Mouse (Mus musculus): ENCODE data around the gene Sult6b2.

Gene Sult6b2

GRCm38 (mm10) chr6:142804402-142804801 is at the start of gene Sult6b2:
Gene Sult6b2, minus strand, starts transcription at chr6:142804502.
- no peak for DNase-seq

- DNase-seq: no peak
Observed at GRCm38 (mm10) chr6:142852419-142853377, 48.4 kb upstream of the Sult6b2 start.

DNA sequence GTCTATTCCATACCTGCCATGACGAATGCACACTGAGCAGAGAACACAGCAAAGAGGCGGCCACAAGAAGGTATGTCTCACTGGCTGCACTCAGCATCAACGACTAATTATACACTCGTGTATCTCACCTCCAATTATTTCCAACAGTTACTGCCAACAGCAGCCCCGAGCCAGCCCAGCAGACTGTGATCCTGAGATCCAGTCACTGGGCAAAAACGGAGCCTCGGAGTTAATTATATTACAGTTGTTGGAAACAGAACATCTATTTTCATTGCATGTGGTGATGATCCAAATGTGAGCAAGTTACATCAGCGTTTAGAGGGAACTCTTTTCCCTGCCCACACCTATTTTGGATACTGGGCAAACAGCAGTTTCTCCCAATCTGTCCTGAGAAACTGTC is 46.1 kb upstream of the Sult6b2 start:
- DNase-seq: no peak

DNA sequence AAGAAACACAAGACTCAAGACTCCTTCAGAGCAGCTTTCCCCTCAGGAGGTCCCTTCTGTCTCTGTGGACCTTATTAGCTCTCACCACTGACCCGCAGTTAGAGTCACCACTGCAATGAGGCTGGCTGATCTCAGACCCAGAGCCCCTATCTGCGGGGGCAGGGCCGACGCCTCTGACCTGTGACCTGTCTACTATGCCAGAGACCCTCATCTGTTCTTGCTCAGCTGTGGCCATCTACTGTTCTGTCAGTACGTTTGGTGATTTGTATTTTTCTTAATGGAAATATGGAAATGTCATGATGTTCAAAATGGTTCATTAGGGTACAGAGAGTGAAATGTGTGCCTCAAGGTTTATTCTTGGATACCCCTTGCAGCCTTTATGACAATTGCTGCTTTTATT is 45.0 kb upstream of the Sult6b2 start:
- DNase-seq: no peak

DNA sequence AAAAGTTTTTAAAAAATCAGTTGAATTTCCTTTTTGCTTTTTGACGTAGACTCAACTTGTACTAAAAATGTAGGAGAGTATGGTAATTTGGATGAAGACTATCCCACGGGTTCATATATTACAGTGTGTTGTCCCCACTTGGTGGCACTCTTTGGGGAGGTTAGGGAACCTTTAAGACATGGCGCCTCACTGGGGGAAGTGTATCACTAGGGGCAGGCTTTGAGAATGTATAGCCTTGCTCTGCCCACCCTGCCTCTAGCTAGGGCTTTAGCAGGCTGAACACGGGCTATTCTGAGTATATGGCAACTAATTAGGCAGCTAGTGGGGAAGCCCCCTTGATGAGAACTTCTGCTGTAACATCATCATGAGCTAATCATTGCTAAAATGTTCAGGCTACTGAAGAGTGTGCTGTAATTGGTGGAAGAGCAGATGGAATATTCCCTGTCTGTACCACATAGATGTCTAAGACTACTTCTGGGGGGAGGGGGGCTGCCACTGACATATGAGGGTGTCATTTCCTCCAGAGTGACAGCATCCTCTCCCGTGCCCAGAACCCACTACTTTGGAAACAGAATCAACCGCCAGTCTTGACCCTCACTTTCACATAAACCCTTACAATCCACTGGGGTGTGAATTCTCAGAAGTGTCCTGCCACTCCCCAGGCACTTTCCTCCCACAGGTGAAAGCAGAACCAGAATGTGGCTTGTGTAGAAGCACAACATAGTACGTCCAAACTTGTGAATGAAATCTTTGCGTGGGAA is 43.8 kb upstream of the Sult6b2 start:
- DNase-seq: no peak

GRCm38 (mm10) chr6:142846855-142847254 is 42.6 kb upstream of the Sult6b2 start:
- DNase-seq: no peak

DNA sequence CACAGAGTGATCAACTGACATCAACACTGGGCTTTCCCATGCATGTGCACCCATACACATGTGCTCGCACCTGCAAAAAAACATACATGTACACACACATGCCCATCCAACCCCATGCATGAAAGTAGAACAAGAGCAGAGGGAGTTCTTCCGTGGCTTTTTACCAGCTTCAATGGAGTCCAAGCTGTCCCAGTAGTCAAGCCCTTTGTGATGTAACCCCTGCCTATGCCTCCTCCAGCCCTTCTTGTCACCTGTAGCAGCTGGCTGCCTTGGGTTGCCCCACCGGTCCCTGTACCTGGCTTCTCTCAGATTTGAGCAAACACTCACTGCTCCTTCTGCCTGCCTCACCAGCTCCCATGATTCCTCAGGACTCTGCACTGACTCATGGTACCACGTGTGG is 40.8 kb upstream of the Sult6b2 start:
- no peak for DNase-seq

- DNase-seq: no peak
Observed at GRCm38 (mm10) chr6:142844061-142844460, 39.8 kb upstream of the Sult6b2 start.

DNA sequence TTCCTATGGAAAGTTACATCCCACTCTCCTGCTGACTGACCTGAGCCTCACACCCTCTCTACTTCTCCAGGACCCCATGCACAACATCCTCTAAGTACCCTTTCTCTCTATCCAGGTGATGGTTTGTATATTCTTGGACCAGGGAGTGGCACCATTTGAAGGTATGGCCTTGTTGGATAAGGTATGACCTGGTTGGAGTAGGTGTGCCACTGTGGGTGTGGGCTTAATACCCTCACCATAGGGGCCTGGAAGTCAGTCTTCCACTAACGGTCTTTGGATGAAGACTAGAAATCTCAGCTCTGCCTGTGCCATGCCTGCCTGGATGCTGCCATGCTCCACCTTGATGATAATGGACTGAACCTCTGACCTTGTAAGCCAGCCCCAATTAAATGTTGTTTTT is 34.2 kb upstream of the Sult6b2 start:
- DNase-seq: no peak

DNA sequence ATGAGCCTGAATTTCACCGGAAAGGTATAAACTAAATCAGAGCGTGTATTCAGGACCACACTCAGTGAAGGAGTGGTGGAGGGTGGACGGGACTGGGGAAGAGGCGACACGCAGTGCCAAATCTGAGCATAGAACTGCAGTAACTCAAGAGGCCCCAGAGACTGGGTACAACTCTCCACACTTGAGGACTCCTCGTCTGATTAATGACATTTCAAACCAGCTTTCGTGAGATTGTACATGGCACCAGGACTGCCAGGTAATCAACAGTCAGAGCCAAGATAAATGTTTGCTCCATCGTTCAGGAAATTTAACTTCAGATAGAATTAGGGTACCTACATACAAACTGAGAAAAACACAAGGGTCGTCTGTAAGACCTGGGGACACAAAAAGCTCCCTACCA is 33.0 kb upstream of the Sult6b2 start:
- no peak for DNase-seq

DNA sequence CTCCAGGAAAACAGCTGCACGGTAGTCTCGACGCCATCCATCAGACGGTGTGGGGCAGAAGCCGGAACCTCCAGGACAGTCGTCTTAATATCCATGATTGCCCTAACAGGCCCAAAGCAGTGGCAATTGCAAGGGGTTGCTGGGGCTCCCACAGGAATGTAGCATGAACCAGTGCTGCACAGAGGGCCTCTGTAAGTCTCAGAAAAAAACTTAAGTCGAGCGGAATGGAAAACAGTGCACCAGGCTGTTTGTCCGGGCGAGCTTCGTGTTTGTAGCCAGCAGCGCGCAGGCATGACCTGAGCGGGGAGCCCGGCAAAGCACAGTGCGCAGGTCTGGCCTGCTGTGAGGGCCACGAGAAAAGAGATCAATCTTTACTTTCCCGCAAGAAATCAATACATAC is 31.4 kb upstream of the Sult6b2 start:
- DNase-seq: no peak

DNA sequence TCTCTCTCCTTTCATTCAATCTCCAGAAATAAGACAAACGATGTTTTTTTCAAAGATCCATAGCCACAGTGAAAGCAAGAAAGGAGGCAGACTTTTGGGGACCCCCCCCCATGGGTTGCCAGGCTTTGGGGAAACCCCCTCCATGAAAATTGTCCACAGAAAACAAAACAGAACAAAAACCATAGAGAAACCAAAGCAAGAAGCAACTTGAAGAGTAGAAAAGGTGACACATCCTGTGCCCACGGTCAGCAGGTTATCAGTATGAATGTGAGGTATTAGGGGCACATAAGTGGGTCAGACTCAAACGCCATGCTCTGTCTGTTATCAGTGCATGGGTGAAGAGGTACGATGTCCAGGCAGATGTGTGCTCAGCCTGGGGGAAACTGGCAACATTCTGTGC is 30.6 kb upstream of the Sult6b2 start:
- no peak for DNase-seq

DNA sequence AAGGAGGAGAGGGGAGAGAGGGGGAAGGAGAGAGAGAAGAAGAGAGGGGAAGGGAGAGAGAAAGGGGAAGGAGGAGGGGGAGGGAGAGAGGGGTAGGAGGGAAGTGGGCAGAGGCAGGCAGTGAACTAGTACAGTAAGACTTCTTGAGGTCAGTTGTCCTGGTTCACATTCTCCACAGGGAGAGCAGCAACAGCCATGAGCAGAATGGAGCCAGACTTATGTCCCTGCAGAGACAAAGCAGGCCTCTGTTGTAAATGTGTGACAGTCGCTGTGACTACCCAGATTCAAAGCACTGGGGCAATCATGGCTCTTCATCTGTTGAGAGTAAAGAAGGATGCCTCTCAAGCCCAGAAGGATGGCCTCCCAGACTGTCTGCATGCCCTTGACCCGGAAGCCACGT is 27.4 kb upstream of the Sult6b2 start:
- no peak for DNase-seq

DNA sequence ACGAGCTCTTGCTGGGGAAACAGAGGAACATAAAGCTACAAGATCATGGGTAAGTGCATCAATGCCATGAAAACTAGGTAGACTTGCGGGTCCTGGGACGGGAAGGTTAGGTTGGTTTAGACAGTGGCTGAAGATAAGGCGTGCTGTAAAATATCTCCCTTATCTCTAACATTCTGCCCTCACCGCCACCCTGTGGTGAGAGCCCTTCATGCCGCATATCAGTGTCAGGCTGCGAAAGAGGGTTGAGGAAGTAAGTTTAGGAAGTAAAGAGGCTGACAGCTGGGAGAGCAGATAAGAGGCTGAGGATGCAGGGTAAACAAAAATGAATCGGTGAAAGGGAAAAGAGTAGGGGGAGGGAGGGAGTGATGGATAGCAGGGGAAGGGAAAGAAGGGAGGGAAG is 26.9 kb upstream of the Sult6b2 start:
- DNase-seq: peak; percentile 3

- no peak for DNase-seq
Observed at GRCm38 (mm10) chr6:142830221-142830620, 25.9 kb upstream of the Sult6b2 start.

DNA sequence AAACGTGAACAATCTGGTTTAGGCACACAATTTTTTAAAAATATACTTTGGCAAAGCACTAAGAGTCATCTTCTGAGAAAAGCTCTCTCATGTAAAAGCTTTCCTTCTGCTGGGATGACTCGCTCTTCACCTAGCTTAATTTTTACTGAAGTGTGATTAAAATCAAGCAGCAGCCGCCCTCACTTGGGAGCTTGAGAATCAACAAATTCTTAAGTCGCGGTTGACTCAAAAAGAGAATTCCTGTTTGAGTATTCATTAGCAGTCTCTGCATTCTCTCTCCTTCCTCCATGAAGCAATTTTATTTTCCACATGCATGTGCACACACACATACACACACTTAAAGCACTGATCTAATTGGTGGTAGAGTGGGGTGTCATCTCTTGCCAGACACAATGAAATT is 21.1 kb upstream of the Sult6b2 start:
- DNase-seq: no peak

- no peak for DNase-seq
Observed at GRCm38 (mm10) chr6:142823008-142823787, 18.9 kb upstream of the Sult6b2 start.

DNA sequence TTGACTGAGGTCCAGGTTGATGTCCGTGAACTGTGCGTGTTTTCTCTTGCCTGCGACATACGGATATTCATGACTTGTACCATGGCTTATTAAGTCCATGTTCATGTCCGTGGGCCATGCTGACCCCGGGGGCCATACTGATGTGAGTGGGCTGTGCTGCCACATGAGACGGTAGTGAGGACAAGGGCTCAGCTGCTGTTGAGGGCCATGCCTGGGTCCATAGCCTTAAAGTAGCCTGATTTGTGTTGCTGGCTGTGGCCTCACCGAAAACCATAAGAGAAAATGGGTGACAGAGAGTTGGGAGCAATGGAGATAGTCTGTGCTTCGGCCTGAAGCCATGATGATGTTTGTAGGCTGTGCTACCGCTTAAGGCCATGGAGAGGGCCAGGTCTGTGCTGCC is 14.0 kb upstream of the Sult6b2 start:
- DNase-seq: no peak

GRCm38 (mm10) chr6:142815513-142815912 is 11.2 kb upstream of the Sult6b2 start:
- DNase-seq: no peak

DNA sequence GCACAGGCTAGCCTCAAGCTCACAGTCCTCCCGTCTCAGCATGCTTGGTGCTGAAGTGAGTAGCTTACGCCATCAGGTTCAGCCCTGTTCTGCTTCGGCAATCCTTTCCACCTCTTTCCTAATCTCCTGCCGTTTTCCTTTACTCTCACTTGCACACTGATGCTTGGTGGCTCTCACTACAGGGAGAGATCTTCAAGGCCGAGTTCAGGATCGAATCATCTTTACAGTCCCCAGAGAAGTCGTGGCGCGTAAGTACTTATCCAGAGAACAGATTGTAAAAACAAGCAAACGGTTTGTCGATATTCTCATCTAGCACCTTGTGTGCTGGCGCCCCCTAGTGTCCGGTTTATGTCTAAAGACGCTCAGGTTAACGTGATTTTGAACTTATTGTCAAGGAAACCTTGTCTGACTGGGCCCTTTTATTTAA is 10.2 kb upstream of the Sult6b2 start:
- DNase-seq: peak; percentile 90

GRCm38 (mm10) chr6:142814011-142814410 is 9.7 kb upstream of the Sult6b2 start:
- no peak for DNase-seq

- no peak for DNase-seq
Observed at GRCm38 (mm10) chr6:142812969-142813368, 8.7 kb upstream of the Sult6b2 start.

GRCm38 (mm10) chr6:142810239-142810638 is 5.9 kb upstream of the Sult6b2 start:
- DNase-seq: no peak
